Mouse (Mus musculus): ENCODE measurements around the gene 1110032A03Rik. TPM values are rescaled to one million over a fixed set of nuclear protein-coding genes. Genes with fewer than 3 reads are reported as not detected.

The 1110032A03Rik gene
- 84.8 TPM for polyA plus RNA-seq (2015; fragmentation: Illumina TruSeq; extraction: RNeasy Lipid Tissue Mini Kit (QIAGEN cat#74804); ENCODE audit: low read depth, low replicate concordance)

GRCm38 (mm10) chr9:50774991-50775612, at the start of gene 1110032A03Rik, which contains the start of gene Alg9:
1110032A03Rik (minus strand) TSS chr9:50775520.
Alg9 (plus strand) TSS chr9:50775019.

GRCm38 (mm10) chr9:50768107-50769002, 7.0 kb downstream of the 1110032A03Rik start, which contains the start of gene Fdxacb1:
Fdxacb1 (plus strand) TSS chr9:50768236.

GRCm38 (mm10) chr9:50752054-50752602, 23.2 kb downstream of the 1110032A03Rik start, which contains the start of gene Hspb2:
Hspb2 (minus strand) TSS chr9:50752354.

DNA sequence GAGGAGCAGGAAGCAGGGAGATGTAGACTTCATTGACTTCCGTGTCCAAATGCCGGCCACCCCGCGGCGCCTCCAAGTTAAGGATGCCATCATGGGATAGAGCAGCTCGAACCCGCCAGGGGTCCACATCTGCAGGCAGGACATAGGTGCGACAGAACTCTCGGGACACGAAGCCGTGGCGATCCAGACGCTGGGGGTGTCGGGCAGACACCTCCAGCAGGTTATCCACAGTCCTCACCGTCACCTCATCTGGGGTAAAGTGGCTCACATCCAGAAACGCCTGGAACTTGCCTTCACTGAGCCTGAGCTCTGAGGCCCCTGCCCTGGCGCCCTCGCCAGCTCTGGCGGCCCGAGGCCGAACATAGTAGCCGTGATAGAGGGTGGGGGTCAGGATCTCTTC, 24.0 kb downstream of the 1110032A03Rik start, which contains the start of gene Cryab:
Gene Cryab, plus strand, starts transcription at position 3 of the 400 bp plus-strand sequence.

GRCm38 (mm10) chr9:50746214-50746677, 29.1 kb downstream of the 1110032A03Rik start, which contains the start of gene 2310030G06Rik:
2310030G06Rik (minus strand) TSS chr9:50746536.

DNA sequence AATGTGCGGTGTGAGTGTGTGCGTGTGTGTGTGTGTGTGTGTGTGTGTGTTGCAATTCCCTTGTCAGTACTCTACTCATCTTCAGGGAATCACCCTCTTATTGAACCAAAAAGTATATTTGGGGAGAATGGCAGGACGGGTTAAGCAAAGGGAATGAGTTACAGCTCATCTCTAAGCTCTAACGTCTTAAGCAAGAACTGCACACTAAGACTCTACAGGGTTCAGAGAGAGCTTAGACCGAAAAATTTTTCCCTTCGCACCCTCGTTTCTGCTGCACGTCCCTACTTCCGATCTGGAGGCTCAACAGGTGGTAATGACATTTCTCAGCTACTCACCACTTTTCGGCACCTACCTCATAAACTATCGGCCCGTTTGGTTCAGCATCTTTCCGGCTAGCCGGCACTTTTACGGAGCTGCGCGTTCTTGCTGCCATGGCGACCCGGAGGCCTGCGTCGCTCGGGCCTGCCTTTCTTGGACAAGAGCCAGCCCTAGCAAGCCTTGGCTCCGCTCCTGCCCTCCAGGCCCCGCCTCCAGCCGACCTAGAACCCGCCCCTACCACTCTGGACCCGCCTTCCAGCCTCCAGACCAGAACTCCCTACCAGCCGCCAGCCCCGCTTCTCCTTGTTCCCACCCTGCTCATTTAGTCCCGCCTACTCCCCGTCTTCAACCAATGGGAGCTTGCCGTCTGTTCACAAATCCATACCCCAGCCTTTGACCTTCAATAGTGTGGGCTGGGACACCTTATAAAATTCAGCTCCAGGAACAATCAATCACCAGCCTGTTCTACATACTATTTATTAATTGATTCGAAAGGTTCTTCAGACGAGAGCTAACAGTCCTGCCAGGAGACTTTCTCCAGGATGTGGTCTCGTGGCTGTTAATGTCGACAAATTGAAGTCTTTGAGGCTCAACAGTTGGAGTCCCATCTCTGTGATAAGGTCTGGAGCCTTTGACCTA, 36.1 kb downstream of the 1110032A03Rik start, which contains the start of gene Dixdc1:
Gene Dixdc1, minus strand, starts transcription at position 604 of the 957 bp plus-strand sequence.

Other genes starting within 250 kb of the 1110032A03Rik start
- 93.3 TPM for gene Pts, start 246.8 kb downstream of the 1110032A03Rik start, polyA plus RNA-seq (2015; fragmentation: Illumina TruSeq; extraction: RNeasy Lipid Tissue Mini Kit (QIAGEN cat#74804); ENCODE audit: low read depth, low replicate concordance)
- 67.5 TPM for gene Il18, start 220.7 kb downstream of the 1110032A03Rik start, polyA plus RNA-seq (2015; fragmentation: Illumina TruSeq; extraction: RNeasy Lipid Tissue Mini Kit (QIAGEN cat#74804); ENCODE audit: low read depth, low replicate concordance)
- 4.9 TPM for gene Bco2, start 220.3 kb downstream of the 1110032A03Rik start, polyA plus RNA-seq (2015; fragmentation: Illumina TruSeq; extraction: RNeasy Lipid Tissue Mini Kit (QIAGEN cat#74804); ENCODE audit: low read depth, low replicate concordance)
- not detected for gene Tex12, start 214.2 kb downstream of the 1110032A03Rik start, polyA plus RNA-seq (2015; fragmentation: Illumina TruSeq; extraction: RNeasy Lipid Tissue Mini Kit (QIAGEN cat#74804); ENCODE audit: low read depth, low replicate concordance)
- 257 TPM for gene Sdhd, start 171.7 kb downstream of the 1110032A03Rik start, polyA plus RNA-seq (2015; fragmentation: Illumina TruSeq; extraction: RNeasy Lipid Tissue Mini Kit (QIAGEN cat#74804); ENCODE audit: low read depth, low replicate concordance)
- 544 TPM for gene Timm8b, start 171.6 kb downstream of the 1110032A03Rik start, polyA plus RNA-seq (2015; fragmentation: Illumina TruSeq; extraction: RNeasy Lipid Tissue Mini Kit (QIAGEN cat#74804); ENCODE audit: low read depth, low replicate concordance)
- gene Pih1d2, start 158.2 kb downstream of the 1110032A03Rik start, polyA plus RNA-seq (2015; fragmentation: Illumina TruSeq; extraction: RNeasy Lipid Tissue Mini Kit (QIAGEN cat#74804); ENCODE audit: low read depth, low replicate concordance): 5.7 TPM
- 21.0 TPM for gene Nkapd1, start 158.1 kb downstream of the 1110032A03Rik start, polyA plus RNA-seq (2015; fragmentation: Illumina TruSeq; extraction: RNeasy Lipid Tissue Mini Kit (QIAGEN cat#74804); ENCODE audit: low read depth, low replicate concordance)
- 84.8 TPM for gene Dlat, start 115.7 kb downstream of the 1110032A03Rik start, polyA plus RNA-seq (2015; fragmentation: Illumina TruSeq; extraction: RNeasy Lipid Tissue Mini Kit (QIAGEN cat#74804); ENCODE audit: low read depth, low replicate concordance)
- 64.0 TPM for gene Dixdc1, start 36.0 kb downstream of the 1110032A03Rik start, polyA plus RNA-seq (2015; fragmentation: Illumina TruSeq; extraction: RNeasy Lipid Tissue Mini Kit (QIAGEN cat#74804); ENCODE audit: low read depth, low replicate concordance)
- 3.8 TPM for gene 2310030G06Rik, start 29.0 kb downstream of the 1110032A03Rik start, polyA plus RNA-seq (2015; fragmentation: Illumina TruSeq; extraction: RNeasy Lipid Tissue Mini Kit (QIAGEN cat#74804); ENCODE audit: low read depth, low replicate concordance)
- 309 TPM for gene Cryab, start 24.2 kb downstream of the 1110032A03Rik start, polyA plus RNA-seq (2015; fragmentation: Illumina TruSeq; extraction: RNeasy Lipid Tissue Mini Kit (QIAGEN cat#74804); ENCODE audit: low read depth, low replicate concordance)
- gene Hspb2, start 23.2 kb downstream of the 1110032A03Rik start, polyA plus RNA-seq (2015; fragmentation: Illumina TruSeq; extraction: RNeasy Lipid Tissue Mini Kit (QIAGEN cat#74804); ENCODE audit: low read depth, low replicate concordance): 3.0 TPM
- 6.2 TPM for gene Fdxacb1, start 7.3 kb downstream of the 1110032A03Rik start, polyA plus RNA-seq (2015; fragmentation: Illumina TruSeq; extraction: RNeasy Lipid Tissue Mini Kit (QIAGEN cat#74804); ENCODE audit: low read depth, low replicate concordance)
- gene Alg9, start 501 bp downstream of the 1110032A03Rik start, polyA plus RNA-seq (2015; fragmentation: Illumina TruSeq; extraction: RNeasy Lipid Tissue Mini Kit (QIAGEN cat#74804); ENCODE audit: low read depth, low replicate concordance): 16.3 TPM
- gene Ppp2r1b, start 69.8 kb upstream of the 1110032A03Rik start, polyA plus RNA-seq (2015; fragmentation: Illumina TruSeq; extraction: RNeasy Lipid Tissue Mini Kit (QIAGEN cat#74804); ENCODE audit: low read depth, low replicate concordance): 12.9 TPM
- gene Sik2, start 233.6 kb upstream of the 1110032A03Rik start, polyA plus RNA-seq (2015; fragmentation: Illumina TruSeq; extraction: RNeasy Lipid Tissue Mini Kit (QIAGEN cat#74804); ENCODE audit: low read depth, low replicate concordance): 20.4 TPM

Data from brain, adult 10 weeks (tissue).